Mouse (Mus musculus) cerebellum, adult 9-10 months (tissue): ENCODE results near the gene Olfr248.
"Not testable (repeated sequence)": the region's sequence is repeated elsewhere in the genome, so short reads cannot be mapped to it uniquely, and the experiment has no call there.

Source experiments
- DNase-seq: peaks from one replicate; pipeline ENCODE4 v3.0.0; 2022

Gene Olfr248

GRCm38 (mm10) chr1:174390746-174391145 is at the start of gene Olfr248:
Olfr248 (plus strand) TSS chr1:174391046.
- DNase-seq = no peak

DNA sequence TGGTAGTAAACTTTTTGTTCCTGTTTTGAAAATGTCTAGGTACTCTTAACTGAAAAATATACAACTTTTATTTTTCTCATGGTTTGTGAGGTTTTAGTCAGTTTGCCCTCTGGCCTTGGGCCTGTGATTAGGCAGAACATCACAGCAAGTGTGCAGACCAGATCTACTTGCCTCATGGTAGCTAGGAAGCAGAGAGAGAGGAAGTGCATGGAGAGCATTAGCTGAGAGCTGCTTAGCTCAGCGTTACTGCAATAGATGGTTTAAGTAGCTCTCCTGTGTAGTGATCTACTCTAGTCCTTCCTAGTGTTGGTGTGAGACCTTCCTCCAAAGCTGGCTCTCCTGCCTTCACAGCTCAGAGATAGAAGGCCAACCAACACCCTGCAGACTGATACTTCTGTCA is 37.2 kb upstream of the Olfr248 start:
- DNase-seq = not testable (repeated sequence)

DNA sequence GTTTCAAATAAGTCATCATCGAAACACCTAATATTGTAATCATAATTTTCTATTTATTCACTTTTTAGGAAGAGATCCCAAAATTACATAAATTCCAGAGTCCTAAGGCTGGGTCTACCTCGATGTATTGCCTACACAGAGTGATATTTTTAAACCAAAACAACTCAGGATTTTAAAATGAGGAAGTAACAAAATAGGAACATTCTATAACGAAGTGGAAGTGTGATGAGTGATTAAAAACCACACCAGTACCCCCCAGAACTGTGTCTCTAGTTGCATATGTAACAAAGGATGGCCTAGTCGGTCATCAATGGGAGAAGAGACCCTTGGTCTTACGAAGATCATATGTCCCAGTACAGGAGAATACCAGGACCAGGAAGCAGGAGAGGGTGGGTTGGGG is 36.2 kb upstream of the Olfr248 start:
- DNase-seq = no peak

DNA sequence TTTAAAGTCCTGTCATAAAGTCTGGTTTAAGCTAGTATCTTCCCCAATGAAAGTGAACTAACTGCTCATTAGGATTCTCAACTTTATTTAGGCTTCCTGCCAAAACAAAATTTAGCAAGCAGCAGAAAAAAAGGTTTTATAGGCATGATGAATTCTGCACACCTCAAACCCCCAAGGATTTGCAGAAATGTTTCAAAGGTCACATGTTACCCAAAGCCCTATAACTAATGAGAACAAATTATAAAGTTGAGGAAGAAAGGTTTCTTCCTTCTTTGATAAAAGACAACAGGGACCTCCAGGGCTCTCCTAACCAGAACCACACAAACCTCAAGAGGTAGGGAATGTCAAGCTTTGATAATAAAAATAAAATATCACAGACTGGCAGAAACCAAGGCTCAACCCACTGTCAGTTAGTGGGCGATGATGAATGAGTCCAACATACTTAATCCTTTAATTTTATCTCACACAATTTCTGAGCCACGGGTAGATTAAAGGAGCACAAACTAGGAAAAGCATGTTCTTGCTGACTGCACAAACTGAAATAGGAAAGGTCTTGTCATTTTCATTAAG is 25.9 kb upstream of the Olfr248 start, which contains the start of gene Olfr417:
TSS of gene Olfr417 (plus strand) at position 241 of the 570 bp plus-strand sequence.
- no peak for DNase-seq

GRCm38 (mm10) chr1:174373799-174374198 is 17.0 kb upstream of the Olfr248 start:
- DNase-seq = no peak

GRCm38 (mm10) chr1:174422959-174423358 is 32.1 kb downstream of the Olfr248 start:
- no peak for DNase-seq

- DNase-seq = no peak
These were observed 32.9 kb downstream of the Olfr248 start, which contains the start of gene Olfr414 for GRCm38 (mm10) chr1:174423764-174424163. Olfr414 (plus strand) TSS chr1:174424064.

GRCm38 (mm10) chr1:174426180-174426986 is 35.5 kb downstream of the Olfr248 start:
- DNase-seq = no peak

- no peak for DNase-seq
These were observed 36.6 kb downstream of the Olfr248 start for GRCm38 (mm10) chr1:174427402-174427801.

DNA sequence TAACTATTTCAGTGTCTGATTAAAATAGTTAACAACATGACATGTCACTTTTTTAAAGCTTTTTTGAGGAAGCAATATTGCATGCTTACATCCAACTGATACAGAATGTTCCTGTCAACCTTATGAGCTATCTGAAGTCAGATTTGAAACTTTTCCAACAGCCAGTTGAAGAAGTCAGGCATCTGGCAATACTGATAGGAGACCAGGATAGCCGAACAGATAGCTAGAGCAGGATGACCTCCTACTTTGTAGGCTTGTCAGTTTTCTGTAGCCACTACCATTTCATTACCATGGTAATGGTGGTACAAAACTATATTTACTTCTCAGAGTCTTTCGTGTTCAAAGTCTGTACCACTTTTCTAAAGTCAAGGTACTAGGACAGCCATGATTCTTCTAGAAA is 37.6 kb downstream of the Olfr248 start:
- DNase-seq = no peak

DNA sequence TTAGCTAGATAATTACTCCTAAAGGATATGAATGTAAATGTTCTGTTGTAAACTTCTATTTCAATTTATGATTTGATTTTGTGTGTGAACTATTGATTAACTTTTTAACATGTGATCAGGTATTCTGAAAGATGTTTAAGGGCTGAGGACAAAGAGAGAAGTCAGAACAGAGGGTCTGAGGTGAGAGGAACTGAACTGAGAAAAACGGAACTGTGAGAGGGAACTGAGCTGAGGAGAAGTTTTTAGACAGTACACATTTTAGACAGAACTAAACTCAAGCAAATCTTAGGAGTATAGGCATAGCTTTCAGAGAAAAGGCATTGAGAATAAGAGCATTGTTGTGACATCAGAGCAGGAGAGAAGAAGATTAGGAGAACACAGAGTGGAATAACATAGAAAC is 43.3 kb downstream of the Olfr248 start:
- DNase-seq = no peak
